Comparison of ENCODE assay signal across 21 mouse cellular contexts in the genomic region with DNA sequence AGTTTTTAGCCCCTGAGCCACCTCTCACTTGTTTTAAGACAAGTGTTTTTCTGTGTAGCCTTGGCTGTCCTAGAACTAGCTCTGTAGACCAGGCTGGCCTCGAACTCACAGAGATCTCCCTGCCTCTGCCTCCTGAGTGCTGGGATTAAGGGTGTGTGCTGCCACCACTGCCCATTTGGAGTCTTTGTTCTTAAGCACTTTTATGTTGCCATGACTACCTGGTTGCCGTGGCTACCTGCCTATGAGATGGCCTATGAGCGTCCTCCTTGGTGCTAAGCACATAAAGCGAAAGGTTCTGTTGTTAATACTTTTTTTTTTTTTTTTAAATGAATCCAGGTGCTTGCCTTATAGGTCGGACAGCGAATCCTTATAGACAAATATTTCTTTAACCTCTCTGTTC.
"Had no signal": no experiment of that assay in that cellular context is flagged by ENCODE, and none has a peak within 500 bp of the region (broad histone marks: within the 10 kb centered on the region; RNA-seq: fewer than 3 reads in every experiment).

No protein-coding gene starts in this region.

- ATAC-seq: liver, embryonic 12.5 days; midbrain, embryonic 13.5 days; midbrain, embryonic 16.5 days had no signal

- H3K9me3 ChIP-seq: limb, embryonic 10.5 days; limb, embryonic 13.5 days; liver, embryonic 12.5 days; liver, embryonic 15.5 days; lung, embryonic 15.5 days; midbrain, embryonic 13.5 days; neural tube, embryonic 13.5 days had no signal

- H3K4me3 ChIP-seq: layer of hippocampus, adult 2 months; limb, embryonic 10.5 days; limb, embryonic 13.5 days; liver, embryonic 12.5 days; liver, embryonic 15.5 days; lung, embryonic 15.5 days; midbrain, embryonic 10.5 days; midbrain, embryonic 13.5 days; myocyte; neural tube, embryonic 13.5 days had no signal

- H3K27me3 ChIP-seq: limb, embryonic 13.5 days; liver, embryonic 12.5 days; liver, embryonic 15.5 days; lung, embryonic 15.5 days; megakaryocyte, embryonic 14.5 days; midbrain, embryonic 13.5 days; neural tube, embryonic 13.5 days had no signal

- H3K36me3 ChIP-seq: liver, embryonic 15.5 days; lung, embryonic 15.5 days had no signal

- DNase-seq: kidney, adult 9 months; kidney, postnatal 25 days; layer of hippocampus, adult 9-11 months; liver; lung, adult 18-20 months; lung, postnatal 10 days; lung, postnatal 36 days; thymus, postnatal 25 days had no signal

- H3K27ac ChIP-seq: kidney, postnatal 0 days; layer of hippocampus, adult 2 months; limb, embryonic 10.5 days; limb, embryonic 13.5 days; liver, embryonic 12.5 days; liver, embryonic 15.5 days; lung, embryonic 15.5 days; midbrain, embryonic 10.5 days; midbrain, embryonic 13.5 days; neural tube, embryonic 13.5 days had no signal

- H3K4me2 ChIP-seq: limb, embryonic 13.5 days; liver, embryonic 12.5 days; liver, embryonic 15.5 days; lung, embryonic 15.5 days; midbrain, embryonic 13.5 days; neural tube, embryonic 13.5 days had no signal

- H3K9ac ChIP-seq: limb, embryonic 13.5 days; liver, embryonic 12.5 days; liver, embryonic 15.5 days; lung, embryonic 15.5 days; midbrain, embryonic 13.5 days; neural tube, embryonic 13.5 days had no signal
